Mouse (Mus musculus) liver, adult 2 months (tissue): Measurements from ENCODE around the gene Fgfr2.
A peak's percentile ranks its signal among the peaks of the same experiment; 100 is the strongest.

Source experiments
- CTCF ChIP-seq: fragments of 200-500 bp; IDR thresholded peaks from 2 replicates; pipeline ENCODE4 v1.5.1; 2011; ENCODE audit warnings: low read depth, low read length, control low read depth
- POLR2A ChIP-seq: fragments of 200-500 bp; IDR thresholded peaks from 2 replicates; pipeline ENCODE4 v1.6.1; 2011; ENCODE audit warnings: low read length, control low read depth; ENCODE audit not compliant: insufficient read depth; ENCODE audit errors: extremely low read depth

- peak; percentile 19; the same call in 1 of the 2 replicates for TF ChIP-seq CTCF
- no peak for TF ChIP-seq POLR2A
Measured at GRCm38 (mm10) chr7:132471327-132471726, 651.8 kb downstream of the Fgfr2 start.
